Mouse (Mus musculus) small intestine, adult 2 months (tissue): ENCODE measurements around the gene Gorasp2. TPM values are rescaled to one million over a fixed set of nuclear protein-coding genes. Genes with fewer than 3 reads are reported as not detected.

ENCODE experiments used
- H3K27ac ChIP-seq: fragments of 200-500 bp; 2 replicates; pipeline ENCODE4 v1.5.1; 2012; ENCODE audit warnings: low read depth, low read length, control low read depth, inconsistent platforms; ENCODE audit not compliant: insufficient read depth
- H3K27me3 ChIP-seq: fragments of 200-500 bp; 2 replicates; pipeline ENCODE4 v1.6.1; 2012; ENCODE audit warnings: mild to moderate bottlenecking, moderate library complexity, low read length, inconsistent platforms; ENCODE audit not compliant: control insufficient read depth, insufficient read depth
- H3K36me3 ChIP-seq: fragments of 200-500 bp; 2 replicates; pipeline ENCODE4 v1.6.1; 2012; ENCODE audit warnings: mild to moderate bottlenecking, low read length, control low read depth, inconsistent platforms; ENCODE audit not compliant: control insufficient read depth, insufficient read depth
- H3K4me1 ChIP-seq: fragments of 200-500 bp; 2 replicates; pipeline ENCODE4 v1.6.1; 2012; ENCODE audit warnings: low read length, inconsistent platforms, mixed read lengths; ENCODE audit not compliant: control insufficient read depth, insufficient read depth, insufficient read length
- H3K4me3 ChIP-seq: fragments of 200-500 bp; 2 replicates; pipeline ENCODE4 v1.5.1; 2012; ENCODE audit warnings: low read depth, mild to moderate bottlenecking, control low read depth, inconsistent platforms, low read length, moderate library complexity
- CTCF ChIP-seq: fragments of 200-500 bp; IDR thresholded peaks from 2 replicates; pipeline ENCODE4 v1.5.1; 2012; ENCODE audit warnings: low read depth, mild to moderate bottlenecking, control low read depth, inconsistent platforms, low read length, moderate library complexity, mixed read lengths; ENCODE audit not compliant: insufficient replicate concordance, insufficient read length; ENCODE audit errors: extremely low read depth
- POLR2A ChIP-seq: fragments of 200-500 bp; IDR thresholded peaks from 2 replicates; pipeline ENCODE4 v1.6.1; 2012; ENCODE audit warnings: low read depth, mild to moderate bottlenecking, control low read depth, inconsistent platforms, low read length, moderate library complexity
- WGBS: fragments of 180-500 bp; shearing (Covaris S2); methylation state at CpG from one replicate; pipeline ENCODE4 v1.1.7; 2018; 5-methylcytosine and 5-hydroxymethylcytosine counted together
- polyA plus RNA-seq: library from polyadenylated mRNA; depleted of rRNA; stranded (reverse); fragments of >200 nt; gene quantifications from 2 replicates; pipeline ENCODE4 v1.2.3, GENCODE M21; 2012

Gene Gorasp2
- polyA plus RNA-seq, 1 experiment, result 114 TPM

- Histone ChIP-seq H3K4me1 (peaks cover 10% of the 10 kb centered on the region; the same call in 1 of the 2 replicates), H3K27ac (no peak overlapping the region), H3K4me3 (no peak overlapping the region), H3K36me3 (no peaks in the 10 kb centered on the region), H3K27me3 (no peaks in the 10 kb centered on the region)
- WGBS, result 74% methylated on average over 9 of the region's 9 CpGs
- TF ChIP-seq CTCF, result no peak
- no peak for TF ChIP-seq POLR2A
Observed at GRCm38 (mm10) chr2:70701571-70701970, 40.2 kb downstream of the Gorasp2 start.

GRCm38 (mm10) chr2:70702403-70702802 is 41.0 kb downstream of the Gorasp2 start:
- WGBS, result 45% methylated on average over 5 of the region's 5 CpGs
- Histone ChIP-seq H3K4me1 (peaks cover 10% of the 10 kb centered on the region; the same call in 1 of the 2 replicates), H3K27me3 (no peaks in the 10 kb centered on the region), H3K36me3 (no peaks in the 10 kb centered on the region), H3K4me3 (no peak overlapping the region), H3K27ac (no peak overlapping the region)
- TF ChIP-seq CTCF (no peak), POLR2A (no peak)

- Histone ChIP-seq H3K4me1 (0 out of 2 replicates have a peak, but pooled peaks cover 2% of the 10 kb centered on the region), H3K4me3 (no peak overlapping the region), H3K36me3 (peaks cover 23% of the 10 kb centered on the region), H3K27me3 (no peaks in the 10 kb centered on the region), H3K27ac (no peak overlapping the region)
- 83% methylated on average over 13 of the region's 13 CpGs for WGBS
- TF ChIP-seq CTCF (no peak), POLR2A (no peak)
Observed at GRCm38 (mm10) chr2:70708986-70709730, 47.8 kb downstream of the Gorasp2 start.

DNA sequence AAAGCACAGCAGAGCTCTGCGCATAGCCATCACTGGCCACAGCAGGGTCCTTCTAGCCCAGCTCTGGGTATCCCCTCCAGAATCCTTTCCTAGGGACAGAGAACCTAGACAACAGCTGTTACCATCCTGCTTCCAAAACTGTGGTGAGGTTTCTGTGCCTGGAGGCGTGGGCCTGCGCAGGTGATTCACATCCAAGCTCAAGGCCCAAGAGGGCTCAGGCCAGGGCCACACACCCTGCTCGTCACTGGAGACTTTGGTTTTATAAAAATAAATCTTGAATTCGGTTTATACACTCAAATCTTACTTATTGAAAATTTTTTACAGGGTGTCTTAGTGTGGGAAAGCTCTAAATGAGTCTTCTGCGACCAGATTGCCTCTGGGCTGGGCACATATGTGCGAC is 48.9 kb downstream of the Gorasp2 start:
- Histone ChIP-seq H3K36me3 (peaks cover 31% of the 10 kb centered on the region), H3K4me3 (no peak overlapping the region), H3K27ac (no peak overlapping the region), H3K27me3 (no peaks in the 10 kb centered on the region), H3K4me1 (no peaks in the 10 kb centered on the region)
- TF ChIP-seq POLR2A (no peak), CTCF (no peak)
- 95% methylated on average over 7 of the region's 7 CpGs for WGBS

DNA sequence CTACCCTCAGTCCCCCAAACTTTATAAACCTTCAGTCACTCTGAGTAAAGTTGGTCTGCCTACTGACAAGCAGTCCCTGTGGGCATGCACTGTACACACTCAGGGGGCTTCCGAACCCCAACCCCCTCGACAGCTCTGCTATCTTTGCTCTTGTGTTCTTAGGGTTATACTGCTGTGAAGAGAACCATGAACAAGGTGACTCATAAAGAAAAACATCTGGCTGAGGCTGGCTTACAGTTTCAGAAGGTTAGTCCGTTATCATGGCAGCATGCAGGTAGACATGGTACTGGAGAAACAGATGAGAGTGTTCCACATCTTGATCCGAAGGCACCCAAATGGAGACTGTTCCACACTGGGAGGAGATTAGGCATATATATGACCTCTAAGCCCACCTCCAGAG is 49.5 kb downstream of the Gorasp2 start:
- Histone ChIP-seq H3K27me3 (no peaks in the 10 kb centered on the region), H3K4me1 (no peaks in the 10 kb centered on the region), H3K4me3 (no peak overlapping the region), H3K27ac (no peak overlapping the region), H3K36me3 (peaks cover 34% of the 10 kb centered on the region)
- WGBS, result 88% methylated on average over 4 of the region's 4 CpGs
- TF ChIP-seq CTCF, result no peak

- H3K4me3 ChIP-seq, result no peak overlapping the region
- peaks cover 53% of the 10 kb centered on the region for H3K36me3 ChIP-seq
- 35% methylated on average over 9 of the region's 9 CpGs for WGBS
- TF ChIP-seq POLR2A (no peak), CTCF (no peak)
- H3K4me1 ChIP-seq, result peaks cover 4% of the 10 kb centered on the region; the same call in 1 of the 2 replicates
- H3K27ac ChIP-seq, result no peak overlapping the region
- H3K27me3 ChIP-seq, result no peaks in the 10 kb centered on the region
Observed at GRCm38 (mm10) chr2:70723610-70724243, 62.4 kb downstream of the Gorasp2 start.

GRCm38 (mm10) chr2:70727089-70727488 is 65.7 kb downstream of the Gorasp2 start:
- Histone ChIP-seq H3K4me3 (no peak overlapping the region), H3K4me1 (peaks cover 4% of the 10 kb centered on the region; the same call in 1 of the 2 replicates), H3K27me3 (no peaks in the 10 kb centered on the region), H3K27ac (no peak overlapping the region), H3K36me3 (peaks cover 35% of the 10 kb centered on the region)
- TF ChIP-seq CTCF (no peak), POLR2A (no peak)
- 85% methylated on average over 2 of the region's 2 CpGs for WGBS
